Mouse (Mus musculus) E14TG2a.4 (cell line): Measurements from ENCODE around the gene Hist1h3i.
"Not testable (repeated sequence)": the region's sequence is repeated elsewhere in the genome, so short reads cannot be mapped to it uniquely, and the experiment has no call there.

ENCODE experiments used
- H3K27me3 ChIP-seq: 2 replicates; pipeline ENCODE4 v1.6.1; 2014; ENCODE audit warnings: low read length, control low read depth; ENCODE audit not compliant: insufficient read depth
- H3K36me3 ChIP-seq: 2 replicates; pipeline ENCODE4 v1.6.1; 2014; ENCODE audit warnings: low read length, control low read depth; ENCODE audit not compliant: insufficient read depth
- H3K4me1 ChIP-seq: replicated peaks from 2 replicates; pipeline ENCODE4 v1.6.1; 2014; ENCODE audit warnings: low read depth, low read length, control low read depth
- H3K4me3 ChIP-seq: replicated peaks from 2 replicates; pipeline ENCODE4 v1.5.1; 2014; ENCODE audit warnings: mild to moderate bottlenecking, low read length
- H3K9me3 ChIP-seq: 2 replicates; pipeline ENCODE4 v1.6.1; 2014; ENCODE audit warnings: low read length, control low read depth
- CTCF ChIP-seq: conservative IDR thresholded peaks from 2 replicates; pipeline ENCODE4 v1.5.1; 2014; ENCODE audit warnings: low read length
- NANOG ChIP-seq: IDR thresholded peaks from 2 replicates; pipeline ENCODE4 v1.6.1; 2014; ENCODE audit warnings: borderline replicate concordance, low read length, mixed read lengths
- POU5F1 ChIP-seq: IDR thresholded peaks from 2 replicates; pipeline ENCODE4 v1.6.1; 2014; ENCODE audit warnings: low read length, borderline replicate concordance

Gene Hist1h3i

GRCm38 (mm10) chr13:21795584-21795983 is 12.4 kb upstream of the Hist1h3i start:
- H3K9me3 ChIP-seq = no peaks in the 10 kb centered on the region
- TF ChIP-seq NANOG (no peak), CTCF (no peak), POU5F1 (no peak)

GRCm38 (mm10) chr13:21790601-21791283 is 7.6 kb upstream of the Hist1h3i start:
- Histone ChIP-seq H3K9me3 (no peaks in the 10 kb centered on the region), H3K4me3 (peak overlapping the region; percentile 57; the same call in 1 of the 2 replicates), H3K27me3 (no peaks in the 10 kb centered on the region), H3K36me3 (no peaks in the 10 kb centered on the region), H3K4me1 (peaks cover 52% of the 10 kb centered on the region)
- peak; percentile 12; the same call in 1 of the 2 replicates for TF ChIP-seq NANOG
- peak; percentile 43; the same call in 1 of the 2 replicates for TF ChIP-seq POU5F1
- TF ChIP-seq CTCF = no peak

More at GRCm38 (mm10) chr13:21795584-21795983, 12.4 kb upstream of the Hist1h3i start:
- Histone ChIP-seq H3K36me3 (no peaks in the 10 kb centered on the region), H3K4me3 (no peak overlapping the region), H3K27me3 (no peaks in the 10 kb centered on the region), H3K4me1 (peaks cover 22% of the 10 kb centered on the region)

- no peak for TF ChIP-seq NANOG
- TF ChIP-seq CTCF = no peak
- no peak for TF ChIP-seq POU5F1
- Histone ChIP-seq H3K4me3 (no peak overlapping the region), H3K9me3 (no peaks in the 10 kb centered on the region), H3K4me1 (peaks cover 60% of the 10 kb centered on the region), H3K36me3 (no peaks in the 10 kb centered on the region), H3K27me3 (no peaks in the 10 kb centered on the region)
These were observed 6.8 kb upstream of the Hist1h3i start for GRCm38 (mm10) chr13:21789925-21790324.

- Histone ChIP-seq H3K4me3 (peak overlapping the region; percentile 63), H3K9me3 (no peaks in the 10 kb centered on the region), H3K4me1 (peaks cover 74% of the 10 kb centered on the region), H3K27me3 (no peaks in the 10 kb centered on the region), H3K36me3 (no peaks in the 10 kb centered on the region)
- TF ChIP-seq NANOG (no peak), CTCF (no peak), POU5F1 (no peak)
These were observed 4.8 kb upstream of the Hist1h3i start for GRCm38 (mm10) chr13:21787760-21788593.

- H3K27me3 ChIP-seq, H3K9me3 ChIP-seq, H3K36me3 ChIP-seq: not testable (repeated sequence)
- peaks cover 72% of the 10 kb centered on the region for H3K4me1 ChIP-seq
- H3K4me3 ChIP-seq = peak within 1 kb of the TSS; percentile 69
These were observed 3.9 kb upstream of the Hist1h3i start, which contains the start of the genes Hist1h2an and Hist1h2bp for GRCm38 (mm10) chr13:21786899-21787629. TSS of gene Hist1h2an (minus strand) at chr13:21787218. TSS of gene Hist1h2bp (plus strand) at chr13:21787461.

GRCm38 (mm10) chr13:21786189-21786898 is 3.2 kb upstream of the Hist1h3i start:
- peak overlapping the region; percentile 69 for H3K4me3 ChIP-seq
- no peaks in the 10 kb centered on the region for H3K27me3 ChIP-seq
- H3K4me1 ChIP-seq = peaks cover 70% of the 10 kb centered on the region
- no peaks in the 10 kb centered on the region for H3K9me3 ChIP-seq
- no peaks in the 10 kb centered on the region for H3K36me3 ChIP-seq
- TF ChIP-seq NANOG = peak; percentile 26; the same call in 1 of the 2 replicates
- TF ChIP-seq CTCF = no peak

GRCm38 (mm10) chr13:21784311-21784710 is 1.1 kb upstream of the Hist1h3i start:
- peaks cover 61% of the 10 kb centered on the region for H3K4me1 ChIP-seq

More at GRCm38 (mm10) chr13:21784311-21784710, 1.1 kb upstream of the Hist1h3i start:
- H3K4me3 ChIP-seq = peak overlapping the region; percentile 73
- H3K27me3 ChIP-seq = no peaks in the 10 kb centered on the region
- no peaks in the 10 kb centered on the region for H3K36me3 ChIP-seq
- TF ChIP-seq CTCF = no peak
- TF ChIP-seq NANOG = no peak
- TF ChIP-seq POU5F1 = no peak
- no peaks in the 10 kb centered on the region for H3K9me3 ChIP-seq
